Mouse (Mus musculus) embryonic facial prominence, embryonic 13.5 days (tissue): ENCODE measurements at regions not wholly inside any gene's neighbourhood (a gene's known extent, or its start where the extent isn't known, plus 50 kb on each side); places are given as distances from the start of the nearest gene placed in this dataset.

Source experiments
- ATAC-seq: fragments of 200-750 bp; cut with Nextera tagmentation; 2 replicates; pipeline ENCODE4 v1.8.0; 2017; ENCODE audit warnings: low read depth; ENCODE audit not compliant: insufficient number of reproducible peaks, insufficient read depth, low FRiP score, low TSS enrichment
- H3K27ac ChIP-seq: fragments of 300-500 bp; sonication (generic); 2 replicates; pipeline ENCODE4 v1.5.1; 2015; ENCODE audit warnings: moderate library complexity, mild to moderate bottlenecking, inconsistent platforms
- H3K27me3 ChIP-seq: fragments of 300-500 bp; sonication (generic); 2 replicates; pipeline ENCODE4 v1.6.1; 2015; ENCODE audit warnings: mild to moderate bottlenecking, inconsistent platforms
- H3K36me3 ChIP-seq: fragments of 300-500 bp; sonication (generic); 2 replicates; pipeline ENCODE4 v1.6.1; 2015; ENCODE audit warnings: mild to moderate bottlenecking, inconsistent platforms
- H3K4me1 ChIP-seq: fragments of 300-500 bp; sonication (generic); 2 replicates; pipeline ENCODE4 v1.6.1; 2015; ENCODE audit warnings: inconsistent platforms
- H3K4me2 ChIP-seq: fragments of 300-500 bp; sonication (generic); 2 replicates; pipeline ENCODE4 v1.6.1; 2015; ENCODE audit warnings: moderate library complexity, mild to moderate bottlenecking, inconsistent platforms
- H3K4me3 ChIP-seq: fragments of 300-500 bp; sonication (generic); 2 replicates; pipeline ENCODE4 v1.5.1; 2015; ENCODE audit warnings: mild to moderate bottlenecking, inconsistent platforms
- H3K9ac ChIP-seq: fragments of 300-500 bp; sonication (generic); 2 replicates; pipeline ENCODE4 v1.6.1; 2015; ENCODE audit warnings: mild to moderate bottlenecking, inconsistent platforms
- H3K9me3 ChIP-seq: fragments of 300-500 bp; sonication (generic); 2 replicates; pipeline ENCODE4 v1.6.1; 2016; ENCODE audit warnings: inconsistent platforms
- WGBS: fragments of 180-500 bp; shearing (Covaris S2); methylation state at CpG from one replicate; pipeline ENCODE4 v1.1.7; 2015; ENCODE audit warnings: mixed read lengths; 5-methylcytosine and 5-hydroxymethylcytosine counted together

DNA sequence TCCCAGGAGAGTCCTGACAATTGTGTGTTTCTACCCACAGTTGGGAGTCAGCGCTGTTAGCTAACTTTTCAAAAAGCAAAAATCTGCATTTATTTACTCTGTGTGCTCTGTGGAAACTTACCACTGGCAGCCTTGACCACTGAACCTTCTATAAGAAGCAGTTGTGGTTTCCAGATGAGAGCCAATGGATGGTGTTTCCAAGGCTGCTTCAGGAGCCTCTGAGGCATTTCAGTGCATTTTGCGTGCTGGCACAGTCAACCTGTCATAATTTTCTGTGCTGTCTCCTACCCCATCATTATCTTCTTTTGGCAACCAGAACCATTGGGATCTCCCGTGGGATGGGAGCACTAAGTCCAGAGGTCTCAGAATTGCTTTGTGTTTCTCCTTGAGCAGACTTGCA lies 60.3 kb downstream of the 4930544G11Rik start:
- Histone ChIP-seq H3K9ac (no peak overlapping the region), H3K27ac (no peak overlapping the region), H3K36me3 (no peaks in the 10 kb centered on the region), H3K4me3 (no peak overlapping the region), H3K27me3 (no peaks in the 10 kb centered on the region), H3K9me3 (no peaks in the 10 kb centered on the region), H3K4me2 (no peak overlapping the region), H3K4me1 (no peaks in the 10 kb centered on the region)
- no peak for ATAC-seq
- 74% methylated on average over 3 of the region's 3 CpGs for WGBS

DNA sequence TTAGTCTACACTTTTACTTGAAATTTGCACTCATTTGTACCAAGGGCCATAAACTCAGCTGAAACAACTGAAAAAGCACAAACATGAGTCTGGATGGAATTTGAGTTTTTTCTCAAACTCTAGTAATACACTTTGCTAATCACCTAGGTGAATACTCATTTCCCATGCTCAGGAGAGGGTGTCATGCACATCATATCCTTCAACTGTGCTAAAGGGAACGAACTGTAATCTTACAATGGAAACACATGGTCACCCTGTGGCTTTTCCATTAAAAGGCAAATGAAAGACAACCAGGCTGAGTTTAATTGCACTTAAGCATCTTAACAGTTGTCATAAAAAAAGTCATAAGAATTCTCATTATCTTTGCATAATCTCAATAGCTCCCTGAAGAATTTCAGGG lies 71.1 kb downstream of the 4930544G11Rik start:
- H3K4me2 ChIP-seq = no peak overlapping the region
- H3K27me3 ChIP-seq = no peaks in the 10 kb centered on the region
- 72% methylated on average over 1 of the region's 1 CpGs for WGBS
- no peak for ATAC-seq
- H3K27ac ChIP-seq = no peak overlapping the region
- no peak overlapping the region for H3K4me3 ChIP-seq
- no peaks in the 10 kb centered on the region for H3K4me1 ChIP-seq
- no peak overlapping the region for H3K9ac ChIP-seq
- H3K36me3 ChIP-seq = no peaks in the 10 kb centered on the region
- H3K9me3 ChIP-seq = no peaks in the 10 kb centered on the region

DNA sequence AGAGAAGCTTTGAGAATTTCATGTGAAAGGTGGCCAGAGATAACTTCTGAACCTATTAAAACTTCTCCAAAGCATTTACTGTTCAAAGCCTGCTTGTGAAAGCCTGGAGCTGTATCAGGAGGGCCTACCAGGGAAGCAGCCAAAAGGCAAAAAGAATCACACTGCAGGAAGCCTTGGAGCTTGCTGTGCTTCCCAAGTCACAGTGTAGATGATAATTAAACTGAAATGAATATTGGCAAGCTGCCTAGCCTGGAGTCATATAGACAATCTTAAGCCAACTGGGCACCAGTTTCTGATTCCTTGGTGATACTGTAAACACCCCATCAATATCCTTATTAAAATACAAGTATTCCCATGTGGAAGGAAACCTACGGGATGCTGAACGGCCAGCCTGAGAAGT lies 84.4 kb downstream of the 4930544G11Rik start:
- Histone ChIP-seq H3K4me2 (no peak overlapping the region), H3K27ac (no peak overlapping the region), H3K4me1 (no peaks in the 10 kb centered on the region), H3K36me3 (no peaks in the 10 kb centered on the region), H3K9ac (no peak overlapping the region), H3K4me3 (no peak overlapping the region), H3K9me3 (no peaks in the 10 kb centered on the region), H3K27me3 (no peaks in the 10 kb centered on the region)
- no peak for ATAC-seq
- WGBS = 75% methylated on average over 2 of the region's 2 CpGs

DNA sequence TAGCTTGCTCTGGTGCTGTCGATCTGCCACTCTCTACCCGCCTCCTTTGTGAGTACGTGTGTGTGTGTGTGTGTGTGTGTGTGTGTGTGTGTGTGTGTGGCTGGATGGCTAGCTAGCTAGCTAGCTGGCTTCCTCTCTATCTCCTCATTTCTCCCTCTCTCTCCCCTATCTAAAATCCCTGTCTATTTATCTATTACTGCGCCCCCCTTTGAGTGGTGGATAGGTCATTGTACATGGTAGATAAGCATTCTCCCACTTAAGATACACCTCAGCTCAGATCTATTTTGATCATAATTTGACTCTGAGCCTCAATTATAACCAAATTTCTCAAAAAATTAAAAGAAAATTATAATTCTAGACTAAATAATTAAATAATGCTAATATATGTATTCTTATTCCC lies 99.4 kb downstream of the 4930544G11Rik start:
- no peak overlapping the region for H3K27ac ChIP-seq
- no peaks in the 10 kb centered on the region for H3K36me3 ChIP-seq
- H3K9me3 ChIP-seq = no peaks in the 10 kb centered on the region
- H3K4me1 ChIP-seq = no peaks in the 10 kb centered on the region
- no peaks in the 10 kb centered on the region for H3K27me3 ChIP-seq
- no peak overlapping the region for H3K4me2 ChIP-seq
- 96% methylated on average over 4 of the region's 4 CpGs for WGBS
- no peak overlapping the region for H3K9ac ChIP-seq
- no peak overlapping the region for H3K4me3 ChIP-seq
- ATAC-seq = no peak

DNA sequence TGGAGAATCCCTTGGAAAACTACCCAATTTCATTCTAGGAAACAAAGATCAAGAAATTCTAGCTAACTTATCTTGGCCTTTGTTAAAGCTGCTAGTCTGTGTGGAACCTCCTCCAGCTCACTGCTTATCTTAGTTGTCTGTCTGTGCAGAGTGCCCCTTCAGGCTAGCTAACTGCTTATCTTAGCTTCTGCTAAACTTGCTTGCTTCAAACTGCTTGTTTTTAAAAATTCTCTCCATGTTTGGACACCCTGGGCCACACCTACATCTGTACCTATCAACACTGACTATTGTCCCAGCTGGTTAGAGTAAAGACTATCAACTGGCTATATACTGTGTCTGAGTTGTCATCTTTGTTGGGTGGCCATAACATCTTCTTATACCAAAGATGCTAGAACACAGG lies 100.0 kb downstream of the 4930544G11Rik start:
- Histone ChIP-seq H3K27ac (no peak overlapping the region), H3K4me3 (no peak overlapping the region), H3K9me3 (no peaks in the 10 kb centered on the region), H3K4me1 (no peaks in the 10 kb centered on the region), H3K9ac (no peak overlapping the region), H3K4me2 (no peak overlapping the region), H3K36me3 (no peaks in the 10 kb centered on the region), H3K27me3 (no peaks in the 10 kb centered on the region)
- no peak for ATAC-seq

DNA sequence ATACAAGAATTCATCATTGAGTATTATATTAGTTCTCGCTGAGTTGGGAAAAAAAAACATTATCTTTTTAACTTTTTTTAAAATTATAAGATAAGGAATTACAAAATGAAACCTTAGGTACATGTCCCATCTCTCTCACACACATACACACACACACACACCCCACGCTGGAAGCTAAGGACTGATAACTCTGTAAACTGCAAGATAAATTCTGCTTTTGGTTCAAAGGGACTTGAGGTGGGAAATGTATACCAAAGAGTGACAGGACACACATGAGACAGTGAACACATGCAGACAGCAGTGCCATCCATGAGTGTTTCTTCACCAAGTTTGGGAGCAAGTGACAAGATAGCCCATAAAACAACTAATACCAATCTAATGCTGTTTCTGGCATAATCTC lies 100.8 kb downstream of the 4930544G11Rik start:
- 87% methylated on average over 2 of the region's 2 CpGs for WGBS

GRCm38 (mm10) chr6:66068874-66069273 lies 116.5 kb downstream of the 4930544G11Rik start:
- WGBS = 76% methylated on average over 2 of the region's 2 CpGs
- Histone ChIP-seq H3K4me2 (no peak overlapping the region), H3K4me3 (no peak overlapping the region), H3K27me3 (no peaks in the 10 kb centered on the region), H3K9ac (no peak overlapping the region), H3K36me3 (no peaks in the 10 kb centered on the region), H3K9me3 (no peaks in the 10 kb centered on the region), H3K27ac (no peak overlapping the region), H3K4me1 (no peaks in the 10 kb centered on the region)
- ATAC-seq = no peak

More for the DNA sequence above, 100.8 kb downstream of the 4930544G11Rik start:
- no peaks in the 10 kb centered on the region for H3K4me1 ChIP-seq
- no peaks in the 10 kb centered on the region for H3K36me3 ChIP-seq
- no peak overlapping the region for H3K4me2 ChIP-seq
- H3K27me3 ChIP-seq = no peaks in the 10 kb centered on the region
- ATAC-seq = no peak
- no peak overlapping the region for H3K9ac ChIP-seq
- no peak overlapping the region for H3K27ac ChIP-seq
- no peaks in the 10 kb centered on the region for H3K9me3 ChIP-seq
- H3K4me3 ChIP-seq = no peak overlapping the region

DNA sequence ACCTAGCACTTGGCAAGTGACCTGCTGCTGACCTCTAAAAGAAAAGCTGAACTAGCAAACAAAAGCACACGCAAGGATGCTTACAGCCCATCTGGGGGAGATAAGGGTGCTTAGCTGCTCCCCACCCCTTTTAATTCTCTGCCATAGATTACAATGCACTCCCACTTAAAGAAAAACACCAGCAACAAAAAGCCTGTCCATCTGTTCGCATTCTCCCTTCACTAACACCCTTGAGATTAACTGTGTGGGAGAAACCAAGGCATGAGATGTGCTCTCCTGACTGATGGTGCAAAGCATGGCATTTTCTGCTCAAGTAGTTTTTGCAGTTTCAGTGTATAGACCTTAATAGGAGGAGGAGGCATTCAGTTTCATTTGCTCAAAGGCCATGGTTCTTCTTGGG lies 125.0 kb downstream of the 4930544G11Rik start:
- no peak for ATAC-seq
- Histone ChIP-seq H3K4me3 (no peak overlapping the region), H3K36me3 (no peaks in the 10 kb centered on the region), H3K4me2 (no peak overlapping the region), H3K27ac (no peak overlapping the region), H3K9ac (no peak overlapping the region), H3K4me1 (peaks cover 8% of the 10 kb centered on the region; the same call in 1 of the 2 replicates), H3K27me3 (no peaks in the 10 kb centered on the region), H3K9me3 (no peaks in the 10 kb centered on the region)
- 40% methylated on average over 2 of the region's 2 CpGs for WGBS

DNA sequence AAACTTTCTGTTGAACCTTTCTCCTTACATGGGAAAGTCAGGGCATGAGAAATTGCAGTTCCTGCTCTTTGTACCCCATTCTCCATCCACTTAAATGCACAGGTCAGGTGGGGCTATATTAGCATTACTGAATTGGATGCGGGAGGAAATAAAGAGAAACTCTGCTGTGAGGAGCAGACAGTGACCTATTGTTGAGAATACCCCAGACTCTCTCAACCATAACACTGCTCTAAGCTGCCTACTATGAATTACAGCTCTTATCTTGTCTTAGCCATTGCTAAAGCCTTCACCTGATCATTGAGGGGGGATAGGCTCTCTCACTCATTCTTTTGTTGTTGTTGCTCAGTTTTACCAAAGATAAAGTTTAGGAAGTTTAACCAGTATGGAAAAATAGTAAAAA lies 126.4 kb downstream of the 4930544G11Rik start:
- H3K27me3 ChIP-seq = no peaks in the 10 kb centered on the region
- H3K4me3 ChIP-seq = no peak overlapping the region
- WGBS = 44% methylated on average over 1 of the region's 1 CpGs
- H3K9me3 ChIP-seq = no peaks in the 10 kb centered on the region
- H3K9ac ChIP-seq = no peak overlapping the region
- H3K36me3 ChIP-seq = no peaks in the 10 kb centered on the region
- ATAC-seq = no peak
- H3K4me2 ChIP-seq = no peak overlapping the region
- H3K27ac ChIP-seq = no peak overlapping the region
- peaks cover 8% of the 10 kb centered on the region; the same call in 1 of the 2 replicates for H3K4me1 ChIP-seq

- Histone ChIP-seq H3K4me3 (no peak overlapping the region), H3K36me3 (no peaks in the 10 kb centered on the region), H3K4me1 (no peaks in the 10 kb centered on the region), H3K4me2 (no peak overlapping the region), H3K27me3 (no peaks in the 10 kb centered on the region), H3K9me3 (no peaks in the 10 kb centered on the region), H3K9ac (no peak overlapping the region), H3K27ac (peak overlapping the region; percentile 8; the same call in 1 of the 2 replicates)
- ATAC-seq = no peak
- WGBS = 21% methylated on average over 3 of the region's 3 CpGs
Observed at GRCm38 (mm10) chr6:66101555-66102071, 149.2 kb downstream of the 4930544G11Rik start.

DNA sequence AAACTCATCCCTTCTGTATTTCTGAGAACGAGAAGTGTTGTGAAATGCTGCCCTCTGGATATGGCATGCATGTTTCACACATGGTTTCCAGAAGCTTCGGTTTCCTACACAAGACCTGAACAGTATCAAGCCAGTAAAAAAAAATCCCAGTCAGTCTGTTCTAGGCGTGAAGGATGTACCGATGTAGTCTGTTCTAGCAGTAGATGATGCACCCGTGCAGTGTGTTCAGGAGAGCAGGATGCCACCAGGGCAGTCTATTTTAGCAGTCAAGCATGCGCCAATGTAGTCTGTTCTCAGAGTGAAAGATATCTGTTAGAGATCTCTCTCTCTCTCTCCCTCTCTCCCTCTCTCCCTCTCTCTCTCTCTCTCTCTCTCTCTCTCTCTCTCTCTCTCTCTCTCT lies 162.0 kb downstream of the 4930544G11Rik start:
- Histone ChIP-seq H3K27ac (no peak overlapping the region), H3K36me3 (no peaks in the 10 kb centered on the region), H3K4me1 (no peaks in the 10 kb centered on the region), H3K4me3 (no peak overlapping the region), H3K27me3 (no peaks in the 10 kb centered on the region), H3K9me3 (no peaks in the 10 kb centered on the region), H3K9ac (no peak overlapping the region), H3K4me2 (no peak overlapping the region)
- no peak for ATAC-seq
- WGBS = 80% methylated on average over 6 of the region's 6 CpGs

DNA sequence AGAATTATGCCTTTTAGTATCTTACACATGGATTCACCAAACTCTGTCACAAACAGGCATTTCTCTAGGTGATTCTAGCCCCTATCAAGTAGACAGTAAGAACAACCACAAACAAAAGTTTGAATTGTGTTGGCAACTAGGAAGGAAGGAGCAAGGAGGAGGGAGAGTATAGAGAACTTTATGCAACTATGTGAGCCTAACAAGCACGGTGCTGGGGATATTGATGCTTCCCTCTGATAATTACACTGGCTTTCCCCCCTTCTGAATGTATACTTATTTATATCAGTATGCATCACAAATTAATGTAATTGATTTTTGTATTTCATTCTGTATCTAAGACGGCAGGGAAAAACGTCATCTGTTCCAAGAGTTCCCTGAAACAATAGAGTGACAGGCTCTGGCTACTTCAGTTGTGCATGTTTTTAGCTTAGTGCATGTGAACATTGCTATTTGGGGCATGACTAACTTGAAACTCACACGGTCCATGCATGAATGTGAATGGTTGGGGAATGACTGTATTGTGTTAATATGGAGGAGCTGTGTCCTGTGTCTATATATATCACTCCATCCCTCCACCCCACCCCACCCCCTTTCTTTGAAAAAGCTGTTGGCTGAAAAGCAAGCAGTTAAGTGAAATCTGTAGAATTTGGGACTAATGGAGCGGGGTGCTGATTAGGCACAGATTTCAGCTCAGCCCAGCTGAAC lies 169.2 kb downstream of the 4930544G11Rik start:
- Histone ChIP-seq H3K9ac (no peak overlapping the region), H3K4me1 (no peaks in the 10 kb centered on the region), H3K36me3 (no peaks in the 10 kb centered on the region), H3K27me3 (no peaks in the 10 kb centered on the region), H3K4me2 (no peak overlapping the region), H3K9me3 (no peaks in the 10 kb centered on the region), H3K27ac (no peak overlapping the region), H3K4me3 (no peak overlapping the region)
- WGBS = 52% methylated on average over 5 of the region's 5 CpGs
- ATAC-seq = no peak
